In genomic region chr14:91458756-91459155, GRCm38 (mm10) we compare ENCODE assay signal across 33 mouse cellular contexts.
DNase-seq lines count a peak whose midpoint lies in the region; ATAC-seq and TF ChIP-seq lines count a peak whose summit lies in the region.
"Had no signal": no experiment of that assay in that cellular context is flagged by ENCODE, and none has a peak within 500 bp of the region (broad histone marks: within the 10 kb centered on the region; RNA-seq: fewer than 3 reads in every experiment).

No protein-coding gene starts in this region.

- H3K4me2 ChIP-seq in stomach, postnatal 0 days (replicated peaks; ENCODE audit: low read depth), result no peak overlapping the region
- H3K4me2 ChIP-seq in midbrain, postnatal 0 days (ENCODE audit: low read depth, low read length, poor library complexity, severe bottlenecking), result no peak overlapping the region
- no peak overlapping the region for H3K4me2 ChIP-seq in intestine, embryonic 16.5 days (ENCODE audit: low read depth, low read length)
- H3K4me2 ChIP-seq: embryonic facial prominence, embryonic 13.5 days; forebrain, embryonic 12.5 days; forebrain, embryonic 15.5 days; heart, embryonic 12.5 days; heart, embryonic 15.5 days; hindbrain, embryonic 13.5 days; intestine, embryonic 15.5 days had no signal

- WGBS in stomach, postnatal 0 days, result 72% methylated on average over 4 of the region's 4 CpGs
- WGBS in midbrain, postnatal 0 days, result 83% methylated on average over 4 of the region's 4 CpGs
- WGBS in intestine, embryonic 16.5 days, result 78% methylated on average over 4 of the region's 4 CpGs

- H3K27me3 ChIP-seq in stomach, postnatal 0 days (ENCODE audit: control insufficient read depth, insufficient read depth, low read length), result no peaks in the 10 kb centered on the region
- no peaks in the 10 kb centered on the region for H3K27me3 ChIP-seq in midbrain, postnatal 0 days (ENCODE audit: insufficient read depth, low read length)
- no peaks in the 10 kb centered on the region for H3K27me3 ChIP-seq in intestine, embryonic 16.5 days (replicated peaks; ENCODE audit: control insufficient read depth, insufficient read depth, low read length)
- H3K27me3 ChIP-seq: CH12.LX; embryonic facial prominence, embryonic 13.5 days; forebrain, embryonic 12.5 days; forebrain, embryonic 15.5 days; heart, embryonic 12.5 days; heart, embryonic 15.5 days; hindbrain, embryonic 13.5 days; intestine, embryonic 15.5 days had no signal

- H3K27ac ChIP-seq in stomach, postnatal 0 days (replicated peaks), result no peak overlapping the region
- no peak overlapping the region for H3K27ac ChIP-seq in midbrain, postnatal 0 days (ENCODE audit: low read depth, low read length)
- H3K27ac ChIP-seq in intestine, embryonic 16.5 days (ENCODE audit: low read length), result no peak overlapping the region
- H3K27ac ChIP-seq: embryonic facial prominence, embryonic 10.5 days; embryonic facial prominence, embryonic 13.5 days; forebrain, embryonic 12.5 days; forebrain, embryonic 15.5 days; heart, embryonic 15.5 days; hindbrain, embryonic 10.5 days; hindbrain, embryonic 13.5 days; intestine, embryonic 15.5 days had no signal

- DNase-seq in 416B (ENCODE audit: low read depth) (peak; percentile 19), ES-CJ7 (ENCODE audit: low read depth, low spot score) (peak; percentile 73), MEL-GATA-1-ER (ENCODE audit: extremely low read depth, low read depth) (peak; percentile 12)
- DNase-seq in stomach, postnatal 0 days (ENCODE audit: low spot score), result peak; percentile 16
- DNase-seq in midbrain, postnatal 0 days (ENCODE audit: low spot score), result no peak
- DNase-seq in spleen, postnatal 14 days (ENCODE audit: low spot score in 2 of 2), result no peak
- DNase-seq: adrenal gland, adult 2 months; adrenal gland, postnatal 14 days; B cell, adult 2 months; cerebellum, adult 11 months; cerebellum, adult 2 months; cerebellum, postnatal 10 days; cerebellum, postnatal 36 days; embryo, embryonic 11 days; gastrocnemius, postnatal 10 days; gastrocnemius, postnatal 36 days; heart, postnatal 10 days; heart, postnatal 36 days; kidney, adult 18-20 months had no signal

- TF ChIP-seq CTCF in stomach, postnatal 0 days (IDR thresholded peaks at IDR 0.05; ENCODE audit: low read depth), result no peak
- no peak for TF ChIP-seq CTCF in midbrain, postnatal 0 days (IDR thresholded peaks at IDR 0.05)

- peak; percentile 47; the same call in 1 of the 2 replicates for ATAC-seq in stomach, postnatal 0 days (ENCODE audit: low FRiP score, low TSS enrichment)
- ATAC-seq in midbrain, postnatal 0 days (ENCODE audit: low FRiP score), result no peak
- ATAC-seq in intestine, embryonic 16.5 days, result no peak
- ATAC-seq: forebrain, embryonic 15.5 days; hindbrain, embryonic 16.5 days; intestine, embryonic 15.5 days had no signal

- no peaks in the 10 kb centered on the region for H3K9me3 ChIP-seq in stomach, postnatal 0 days (ENCODE audit: control insufficient read depth, low read length)
- no peaks in the 10 kb centered on the region for H3K9me3 ChIP-seq in midbrain, postnatal 0 days (ENCODE audit: low read length)
- no peaks in the 10 kb centered on the region for H3K9me3 ChIP-seq in intestine, embryonic 16.5 days (ENCODE audit: control insufficient read depth, low read length)
- H3K9me3 ChIP-seq: embryonic facial prominence, embryonic 10.5 days; embryonic facial prominence, embryonic 13.5 days; forebrain, embryonic 12.5 days; forebrain, embryonic 15.5 days; heart, embryonic 12.5 days; heart, embryonic 15.5 days; hindbrain, embryonic 10.5 days; hindbrain, embryonic 13.5 days; intestine, embryonic 15.5 days had no signal

- no peak overlapping the region for H3K9ac ChIP-seq in stomach, postnatal 0 days (ENCODE audit: low read length)
- no peak overlapping the region for H3K9ac ChIP-seq in midbrain, postnatal 0 days (replicated peaks; ENCODE audit: low read length, poor library complexity, severe bottlenecking)
- H3K9ac ChIP-seq in intestine, embryonic 16.5 days (ENCODE audit: low read depth, low read length), result no peak overlapping the region
- H3K9ac ChIP-seq: embryonic facial prominence, embryonic 13.5 days; forebrain, embryonic 12.5 days; forebrain, embryonic 15.5 days; heart, embryonic 12.5 days; heart, embryonic 15.5 days; hindbrain, embryonic 13.5 days; intestine, embryonic 15.5 days had no signal

- H3K36me3 ChIP-seq in stomach, postnatal 0 days (ENCODE audit: control insufficient read depth, insufficient read depth, low read length), result no peaks in the 10 kb centered on the region
- H3K36me3 ChIP-seq in midbrain, postnatal 0 days (ENCODE audit: insufficient read depth, low read length), result no peaks in the 10 kb centered on the region
- no peaks in the 10 kb centered on the region for H3K36me3 ChIP-seq in intestine, embryonic 16.5 days (ENCODE audit: control insufficient read depth, insufficient read depth, low read length)
- H3K36me3 ChIP-seq: embryonic facial prominence, embryonic 10.5 days; embryonic facial prominence, embryonic 13.5 days; forebrain, embryonic 12.5 days; forebrain, embryonic 15.5 days; G1E; heart, embryonic 12.5 days; heart, embryonic 15.5 days; hindbrain, embryonic 10.5 days; hindbrain, embryonic 13.5 days; intestine, embryonic 15.5 days had no signal

- no peak overlapping the region for H3K4me3 ChIP-seq in stomach, postnatal 0 days (ENCODE audit: low read depth, low read length)
- H3K4me3 ChIP-seq in midbrain, postnatal 0 days (ENCODE audit: low read depth, low read length), result no peak overlapping the region
- H3K4me3 ChIP-seq in intestine, embryonic 16.5 days (ENCODE audit: low read length), result no peak overlapping the region
- H3K4me3 ChIP-seq: embryonic facial prominence, embryonic 10.5 days; embryonic facial prominence, embryonic 13.5 days; erythroblast, embryonic 14.5 days; forebrain, embryonic 12.5 days; forebrain, embryonic 15.5 days; heart, embryonic 12.5 days; heart, embryonic 15.5 days; hindbrain, embryonic 10.5 days; hindbrain, embryonic 13.5 days; intestine, embryonic 15.5 days had no signal

- no peaks in the 10 kb centered on the region for H3K4me1 ChIP-seq in stomach, postnatal 0 days (replicated peaks; ENCODE audit: control insufficient read depth, insufficient read depth)
- no peaks in the 10 kb centered on the region for H3K4me1 ChIP-seq in midbrain, postnatal 0 days (ENCODE audit: insufficient read depth, low read length)
- no peaks in the 10 kb centered on the region for H3K4me1 ChIP-seq in intestine, embryonic 16.5 days (ENCODE audit: control insufficient read depth, insufficient read depth, low read length)
- H3K4me1 ChIP-seq: embryonic facial prominence, embryonic 10.5 days; embryonic facial prominence, embryonic 13.5 days; forebrain, embryonic 12.5 days; heart, embryonic 12.5 days; heart, embryonic 15.5 days; hindbrain, embryonic 10.5 days; hindbrain, embryonic 13.5 days; intestine, embryonic 15.5 days had no signal

- TF ChIP-seq EP300 in stomach, postnatal 0 days (optimal IDR thresholded peaks at IDR 0.05), result no peak

Comparison
In these comparisons a context has a peak if more than half of its experiments do, and no peak if none do; other contexts are left out.
1. DNase-seq: peak in 416B (single experiment), ES-CJ7 (single experiment), MEL-GATA-1-ER (single experiment) and stomach, postnatal 0 days (single experiment); none in midbrain, postnatal 0 days (single experiment) and spleen, postnatal 14 days (0 of 2).